Mouse (Mus musculus) megakaryocyte, embryonic 14.5 days (primary cell): ENCODE measurements around the gene Mfsd2a.

ENCODE experiments used
- FLI1 ChIP-seq: IDR thresholded peaks from 2 replicates; pipeline ENCODE4 v1.6.1; 2012; ENCODE audit warnings: low read length, inconsistent platforms, mixed read lengths
- GATA1 ChIP-seq: IDR thresholded peaks from 3 replicates; pipeline ENCODE4 v1.6.1; 2012; ENCODE audit warnings: mixed read lengths, low read length, inconsistent platforms, borderline replicate concordance

DNA sequence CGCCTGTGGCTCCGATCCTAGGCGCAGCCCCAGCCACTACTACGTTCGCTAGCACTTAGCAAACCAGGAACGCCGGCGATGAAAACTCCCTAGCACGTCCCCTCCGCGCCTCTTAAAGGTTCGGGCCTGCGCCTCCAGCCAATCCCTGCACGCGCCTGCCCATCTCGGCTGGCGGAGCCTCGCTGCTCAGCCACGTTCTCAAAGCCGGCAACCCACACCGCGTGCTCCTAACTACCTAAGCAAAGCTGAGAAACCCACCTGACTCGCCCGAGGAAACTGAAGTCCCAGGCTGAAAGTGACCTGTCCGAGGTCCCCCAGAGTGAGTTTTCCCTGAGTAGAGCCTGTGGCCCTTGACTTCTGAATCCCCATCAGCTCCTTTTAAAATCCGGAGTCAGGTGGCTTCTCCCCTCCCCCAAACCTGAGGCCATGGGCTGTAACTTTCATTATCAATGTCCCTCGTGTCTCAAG lies at the start of gene Mfsd2a:
- no peak for TF ChIP-seq GATA1
- TF ChIP-seq FLI1 = no peak
